Mouse (Mus musculus) kidney, adult 11 months (tissue): ENCODE results near the gene Frat2.
A peak's percentile ranks its signal among the peaks of the same experiment; 100 is the strongest.

Experiments used
- DNase-seq: peaks from one replicate; pipeline ENCODE4 v3.0.0; 2022

Gene Frat2

GRCm38 (mm10) chr19:41817325-41817724, 30.6 kb downstream of the Frat2 start:
- DNase-seq: no peak

GRCm38 (mm10) chr19:41816915-41817314, 31.0 kb downstream of the Frat2 start:
- DNase-seq: no peak

- DNase-seq: no peak
These were observed 31.5 kb downstream of the Frat2 start for GRCm38 (mm10) chr19:41816410-41816809.

- no peak for DNase-seq
These were observed 34.6 kb downstream of the Frat2 start for GRCm38 (mm10) chr19:41813374-41813773.

- DNase-seq: no peak
These were observed 35.4 kb downstream of the Frat2 start for GRCm38 (mm10) chr19:41812525-41812924.

GRCm38 (mm10) chr19:41810074-41810473, 37.9 kb downstream of the Frat2 start:
- DNase-seq: no peak

- DNase-seq: no peak
These were observed 39.8 kb downstream of the Frat2 start for GRCm38 (mm10) chr19:41808104-41808634.

GRCm38 (mm10) chr19:41807497-41807896, 40.4 kb downstream of the Frat2 start:
- no peak for DNase-seq

GRCm38 (mm10) chr19:41805831-41806230, 42.1 kb downstream of the Frat2 start:
- no peak for DNase-seq

- DNase-seq: no peak
These were observed 44.6 kb downstream of the Frat2 start for GRCm38 (mm10) chr19:41803322-41803721.

- DNase-seq: peak; percentile 95
These were observed 46.1 kb downstream of the Frat2 start, which contains the start of gene Arhgap19 for GRCm38 (mm10) chr19:41801742-41802369. Gene Arhgap19, minus strand, starts transcription at chr19:41802047.

GRCm38 (mm10) chr19:41800986-41801741, 46.8 kb downstream of the Frat2 start:
- no peak for DNase-seq

GRCm38 (mm10) chr19:41800451-41800850, 47.5 kb downstream of the Frat2 start:
- no peak for DNase-seq

- no peak for DNase-seq
These were observed 50.4 kb downstream of the Frat2 start for GRCm38 (mm10) chr19:41797536-41797935.

- DNase-seq: no peak
These were observed 51.1 kb downstream of the Frat2 start for GRCm38 (mm10) chr19:41796789-41797327.

- no peak for DNase-seq
These were observed 51.7 kb downstream of the Frat2 start for GRCm38 (mm10) chr19:41796148-41796760.
